Mouse (Mus musculus) kidney, adult 2 months (tissue): ENCODE results near the gene Hdac11.

Experiments used
- CTCF ChIP-seq: fragments of 200-500 bp; conservative IDR thresholded peaks from 2 replicates; pipeline ENCODE4 v1.5.1; 2011; ENCODE audit warnings: low read depth, mild to moderate bottlenecking, control low read depth, low read length, moderate library complexity, mixed read lengths; ENCODE audit not compliant: insufficient read depth, insufficient read length
- POLR2A ChIP-seq: fragments of 200-500 bp; IDR thresholded peaks from one replicate; pipeline ENCODE4 v1.6.1; 2011; ENCODE audit warnings: low read depth, low read length, control low read depth

GRCm38 (mm10) chr6:91183980-91184379 lies 27.5 kb downstream of the Hdac11 start:
- no peak for TF ChIP-seq CTCF
- TF ChIP-seq POLR2A: no peak
